Mouse (Mus musculus): ENCODE data around the gene Glp1r.

DNA sequence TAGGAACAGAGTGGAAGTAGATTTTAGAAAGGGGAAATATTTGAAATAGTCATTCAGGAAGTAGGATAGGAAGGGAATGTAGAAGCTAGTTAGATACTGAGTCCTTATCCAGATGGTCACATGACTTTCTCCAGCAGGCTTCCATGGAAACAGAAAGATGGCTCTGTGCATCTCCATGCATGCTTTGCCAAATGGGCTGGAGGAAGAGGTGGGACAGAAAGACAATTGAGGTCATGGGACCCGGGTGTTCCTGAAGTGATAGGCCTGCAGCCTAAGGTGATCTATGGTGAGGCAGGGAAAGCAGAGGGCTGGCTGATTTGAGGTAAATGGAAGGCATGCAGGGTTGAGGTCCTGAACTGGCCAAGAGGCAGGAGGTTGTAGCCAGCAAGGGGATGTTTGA lies 46.8 kb downstream of the Glp1r start:
- TF ChIP-seq POLR2A (IDR thresholded peaks at IDR 0.05; ENCODE audit: borderline replicate concordance, extremely low read depth, insufficient read depth, insufficient read length, poor library complexity, severe bottlenecking), result no peak
- TF ChIP-seq CTCF (IDR thresholded peaks at IDR 0.05; ENCODE audit: borderline replicate concordance, extremely low read depth, insufficient read depth, insufficient read length), result no peak
